Mouse (Mus musculus): Measurements from ENCODE around the gene Ruvbl2.

The Ruvbl2 gene

DNA sequence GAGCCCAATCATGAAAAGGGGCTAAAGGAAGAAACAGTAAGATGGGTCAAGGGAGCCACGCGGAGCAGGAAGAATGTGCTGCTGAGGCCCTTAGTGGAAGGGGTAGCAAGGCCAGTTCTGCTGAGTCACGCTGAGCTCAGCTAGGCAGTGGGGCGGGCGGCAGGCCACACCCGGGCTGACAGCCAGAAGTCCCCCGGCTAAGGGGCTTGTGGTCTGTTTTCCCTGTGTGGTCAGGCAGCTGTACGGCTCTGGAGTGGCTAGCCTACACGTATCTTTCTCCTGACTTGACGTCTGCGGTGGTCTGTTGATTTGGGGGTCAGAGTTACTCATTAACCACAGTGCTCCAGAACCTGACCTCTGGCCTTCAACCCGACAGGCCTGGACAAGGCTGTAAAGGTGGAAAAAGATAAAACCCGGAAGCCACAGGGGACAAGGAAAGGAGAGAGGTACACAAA lies 23.0 kb upstream of the Ruvbl2 start:
- DNase-seq, result peak in 1 of 2 experiments; percentile 40

DNA sequence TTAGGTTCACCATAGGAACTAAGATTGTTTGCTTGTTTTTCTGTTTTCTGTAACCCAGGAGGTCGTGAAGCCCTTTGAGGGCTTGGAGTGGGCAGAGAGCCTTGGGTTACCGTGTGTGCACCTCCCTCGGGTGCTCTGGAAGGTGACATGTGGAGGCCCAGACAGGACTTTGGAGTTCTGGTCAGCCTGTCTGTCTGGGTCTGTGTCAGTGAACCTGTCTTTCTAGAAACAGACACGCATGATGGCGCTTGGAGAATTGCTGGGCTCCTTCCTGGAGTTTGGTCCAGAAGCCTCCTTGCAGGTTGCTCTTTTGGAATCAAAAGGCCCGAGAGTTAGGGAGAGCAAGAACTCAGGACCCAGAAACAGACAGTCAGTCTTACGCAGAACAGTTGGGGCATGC lies 22.5 kb upstream of the Ruvbl2 start:
- no peak for DNase-seq

DNA sequence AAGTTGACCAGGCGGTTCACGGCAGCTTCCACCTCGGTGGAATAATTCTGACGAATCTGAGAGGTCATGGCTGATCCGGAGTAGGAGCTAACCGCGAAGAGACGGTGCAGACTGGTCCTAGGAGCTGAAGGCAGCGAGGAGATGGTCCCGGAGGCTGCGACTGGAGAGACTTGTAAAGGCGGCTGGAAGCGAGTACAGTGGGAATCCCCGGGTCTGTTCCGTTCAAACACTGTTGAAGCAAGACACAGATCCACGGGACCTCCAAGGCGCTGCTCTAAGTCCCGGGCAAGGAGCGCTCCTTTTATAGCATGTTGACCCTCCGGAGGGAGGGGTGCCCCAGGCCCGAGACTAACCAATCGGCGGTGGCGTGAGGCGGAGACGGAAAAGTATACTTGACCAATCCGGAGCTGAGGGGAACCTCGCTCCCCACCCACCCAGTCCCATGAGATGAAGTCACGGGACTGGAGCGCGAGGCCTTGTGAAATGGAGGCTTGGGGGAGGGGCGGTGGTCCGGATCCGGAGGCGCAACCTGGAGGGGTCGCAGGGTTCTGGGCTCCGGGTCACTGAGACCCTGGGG lies 21.8 kb upstream of the Ruvbl2 start, which contains the start of gene Ftl1:
Ftl1 (minus strand) TSS at position 321 of the 577 bp plus-strand sequence.
- DNase-seq, result peak; percentile 94

- DNase-seq, result peak; percentile 83 to 86
Observed at GRCm38 (mm10) chr7:45458748-45459563, 21.1 kb upstream of the Ruvbl2 start.

- DNase-seq, result no peak
Observed at GRCm38 (mm10) chr7:45457204-45458060, 19.5 kb upstream of the Ruvbl2 start.

DNA sequence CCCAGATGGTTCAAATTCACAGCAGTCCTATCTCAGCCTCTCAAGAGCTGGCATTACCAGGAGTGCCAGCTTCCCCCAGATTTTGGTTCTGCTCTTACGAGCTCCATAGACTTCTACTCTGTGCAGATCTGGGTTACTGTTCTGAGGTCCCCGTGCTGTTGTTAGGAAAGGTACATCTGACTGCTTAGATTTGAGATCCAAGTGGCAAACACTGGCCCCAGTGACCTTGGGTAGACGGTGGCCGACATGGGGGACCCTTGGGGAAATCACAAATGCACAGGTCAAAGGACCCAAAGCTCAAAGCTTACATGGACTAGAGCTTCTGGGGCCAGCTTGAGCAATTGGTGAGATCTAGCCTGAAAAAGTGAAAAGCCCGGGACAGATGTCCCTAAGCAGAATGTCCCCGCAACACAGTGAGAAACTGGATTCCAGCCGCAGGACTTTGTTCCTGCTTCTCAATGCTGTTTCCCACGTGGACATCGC lies 18.9 kb upstream of the Ruvbl2 start:
- no peak for DNase-seq

- no peak for DNase-seq
Observed at GRCm38 (mm10) chr7:45455932-45456696, 18.2 kb upstream of the Ruvbl2 start.

DNA sequence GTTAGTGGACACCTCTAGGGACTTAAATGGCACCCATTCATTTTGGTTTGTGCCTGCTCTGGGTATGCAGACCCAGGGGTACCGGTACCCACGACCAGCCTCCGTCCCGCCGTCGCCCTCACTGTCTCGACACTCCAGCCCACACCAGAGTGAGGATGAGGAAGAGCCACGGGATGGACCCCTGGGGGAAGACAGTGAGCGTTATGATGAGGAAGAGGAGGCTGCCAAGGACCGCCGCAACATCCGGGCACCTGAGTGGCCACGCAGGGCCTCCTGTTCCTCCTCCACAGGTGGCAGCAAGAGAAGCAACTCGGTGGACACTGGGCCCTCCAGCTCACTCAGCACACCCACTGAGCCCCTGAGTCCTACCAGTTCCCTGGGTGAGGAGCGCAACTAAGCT lies 17.1 kb upstream of the Ruvbl2 start:
- DNase-seq, result no peak

DNA sequence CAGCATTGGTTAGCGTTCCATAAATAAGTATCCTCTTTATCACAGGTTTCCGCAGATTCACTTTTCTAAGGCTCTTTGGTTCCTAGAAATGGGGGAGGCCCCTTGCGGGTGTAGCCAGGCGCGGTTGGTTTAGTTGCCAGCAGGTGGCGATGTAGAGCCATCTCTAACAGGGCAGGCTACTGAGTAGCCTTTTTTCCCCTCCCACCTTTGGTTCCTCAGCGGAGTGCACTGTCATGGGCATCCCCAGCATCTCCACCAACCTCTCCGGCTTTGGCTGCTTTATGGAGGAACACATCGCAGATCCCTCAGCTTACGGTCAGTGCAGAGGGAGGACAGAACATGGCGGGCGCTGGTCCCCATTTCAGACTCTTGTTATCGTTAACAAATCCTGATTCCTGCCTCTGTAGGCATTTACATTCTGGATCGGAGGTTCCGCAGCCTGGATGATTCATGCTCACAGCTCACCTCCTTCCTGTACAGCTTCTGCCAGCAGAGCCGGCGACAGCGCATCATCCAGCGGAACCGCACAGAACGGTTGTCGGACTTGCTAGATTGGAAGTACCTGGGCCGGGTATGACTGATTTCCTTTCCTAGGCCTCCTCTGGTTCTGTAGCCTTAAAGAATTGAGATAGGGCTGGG lies 13.6 kb upstream of the Ruvbl2 start:
- DNase-seq, result peak; percentile 86

DNA sequence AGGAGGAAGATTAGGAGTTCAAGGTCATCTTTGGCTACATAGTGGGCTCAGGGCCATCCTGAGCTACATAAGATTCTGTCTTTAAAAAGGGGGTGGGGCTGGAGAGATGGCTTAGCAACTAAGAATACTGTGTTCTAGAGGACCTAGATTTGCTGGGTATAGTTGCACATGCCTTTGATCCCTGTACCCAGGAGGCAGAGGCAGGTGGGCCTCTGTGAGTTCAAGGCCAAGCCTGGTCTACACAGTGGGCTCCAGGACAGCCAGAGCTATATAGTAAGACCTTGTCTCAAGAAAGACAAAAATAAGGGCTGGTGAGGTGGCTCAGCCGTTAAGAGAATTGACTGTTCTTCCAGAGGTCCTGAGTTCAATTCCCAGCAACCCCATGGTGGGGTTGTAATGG lies 12.1 kb upstream of the Ruvbl2 start:
- DNase-seq, result no peak

- no peak for DNase-seq
Observed at GRCm38 (mm10) chr7:45447325-45447990, 9.6 kb upstream of the Ruvbl2 start.

- no peak for DNase-seq
Observed at GRCm38 (mm10) chr7:45446589-45446988, 8.7 kb upstream of the Ruvbl2 start.

GRCm38 (mm10) chr7:45443526-45444420 lies 5.9 kb upstream of the Ruvbl2 start:
- DNase-seq, result no peak

- DNase-seq, result no peak
Observed at GRCm38 (mm10) chr7:45437046-45437445, 850 bp downstream of the Ruvbl2 start.

DNA sequence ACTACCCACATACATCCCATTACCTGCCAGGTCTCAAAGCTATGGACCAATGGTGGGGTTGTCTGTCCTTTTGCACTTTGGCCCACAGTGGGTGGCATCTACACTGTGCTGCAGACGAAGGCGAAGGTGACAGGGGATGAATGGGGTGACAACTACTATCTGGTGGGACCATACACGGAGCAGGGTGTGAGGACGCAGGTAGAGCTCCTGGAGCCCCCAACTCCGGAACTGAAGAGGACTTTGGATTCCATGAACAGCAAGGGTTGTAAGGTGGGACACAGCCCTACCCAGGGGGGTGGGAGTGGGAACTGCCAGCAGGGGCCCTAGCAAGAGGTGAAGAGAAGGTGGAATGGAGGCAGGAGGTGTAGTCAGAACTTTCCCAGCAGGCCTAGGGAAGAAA lies 1.5 kb downstream of the Ruvbl2 start:
- no peak for DNase-seq

DNA sequence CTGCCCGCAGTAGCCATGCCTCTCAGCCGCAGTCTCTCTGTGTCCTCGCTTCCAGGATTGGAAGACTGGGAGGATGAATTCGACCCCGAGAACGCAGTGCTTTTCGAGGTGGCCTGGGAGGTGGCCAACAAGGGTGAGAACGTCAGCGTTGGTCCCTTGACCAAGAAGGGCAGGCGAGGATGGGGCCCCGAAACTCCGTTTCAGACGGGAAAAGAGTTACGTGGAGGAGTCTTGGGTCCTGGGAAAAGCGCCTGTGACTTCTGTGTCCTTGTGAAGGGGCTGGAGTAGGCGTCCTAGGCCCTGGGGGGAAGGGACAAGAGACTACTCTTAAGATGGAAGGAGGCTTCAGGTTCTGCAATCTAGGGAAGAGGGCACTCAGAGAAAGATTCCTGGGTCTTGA lies 2.9 kb downstream of the Ruvbl2 start:
- no peak for DNase-seq

GRCm38 (mm10) chr7:45434203-45435015 lies 3.5 kb downstream of the Ruvbl2 start, which contains the start of gene Gys1:
Gys1 (plus strand) TSS chr7:45434844.
- DNase-seq, result peak; percentile 100

- no peak for DNase-seq
Observed at GRCm38 (mm10) chr7:45433835-45434202, 4.1 kb downstream of the Ruvbl2 start.

DNA sequence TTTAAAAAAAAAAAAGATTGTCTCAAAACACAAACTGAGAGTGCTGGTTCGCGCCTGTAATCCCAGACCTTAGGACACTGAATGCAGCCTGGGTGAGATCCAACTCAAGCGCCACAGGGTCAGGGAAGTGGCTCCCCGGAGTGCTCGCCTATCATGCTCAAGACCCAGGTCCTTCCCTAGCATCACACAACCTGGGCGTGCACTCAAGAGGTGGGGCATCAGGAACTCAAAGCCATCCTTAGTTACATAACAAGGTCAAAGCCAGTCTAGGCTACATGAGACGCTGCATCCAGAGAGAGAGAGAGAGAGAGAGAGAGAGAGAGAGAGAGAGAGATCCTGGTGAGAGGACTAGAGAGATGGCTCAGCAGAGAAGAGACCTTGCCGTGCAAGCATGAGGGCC lies 11.3 kb downstream of the Ruvbl2 start:
- DNase-seq, result no peak

Data from cerebellum, postnatal 36 days (tissue).